Mouse (Mus musculus) urinary bladder, adult 18-20 months (tissue): Measurements from ENCODE around the gene Sun1.

Experiments used
- DNase-seq, 2 experiments: peaks; one replicate each; pipeline ENCODE4 v3.0.0; 2022; ENCODE audit warnings: low spot score in 2 of 2, mixed read lengths in 2 of 2

Sun1 gene

DNA sequence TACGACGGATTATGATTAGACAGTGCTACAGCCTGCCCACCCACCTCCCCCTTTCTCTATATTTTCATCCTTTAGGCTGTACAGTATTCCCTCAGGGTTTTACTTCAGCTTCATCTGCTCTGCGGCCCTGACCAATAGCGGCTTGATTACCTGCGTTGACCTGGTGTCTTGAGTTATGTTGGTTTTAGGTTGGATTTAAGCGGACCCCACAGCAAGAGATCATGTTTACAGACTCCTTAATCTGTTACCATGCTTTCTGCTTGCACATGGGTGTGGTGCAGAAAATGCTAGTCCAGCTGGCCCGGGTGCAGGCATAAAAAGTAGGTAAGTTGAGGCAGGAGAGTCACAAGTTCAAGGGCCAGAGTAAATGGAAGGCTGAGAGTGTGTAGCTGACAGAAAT is 50.8 kb downstream of the Sun1 start:
- no peak for DNase-seq

DNA sequence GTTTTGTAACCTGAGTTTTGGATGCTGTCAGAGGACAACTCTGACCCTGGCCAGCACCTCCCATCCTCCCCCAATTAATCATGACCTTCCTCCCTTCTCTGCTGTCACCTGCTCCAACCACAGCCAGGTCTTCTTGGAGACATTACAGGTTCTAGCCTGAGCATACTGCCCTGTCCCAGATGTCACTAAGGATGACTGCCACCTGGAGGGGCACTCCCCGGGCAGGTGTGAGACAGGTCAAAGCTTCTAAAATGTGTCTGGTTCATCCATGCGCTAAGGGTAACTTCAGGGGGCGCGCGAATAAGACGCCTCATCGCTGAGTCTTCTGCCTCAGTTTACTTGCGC is 51.3 kb downstream of the Sun1 start:
- DNase-seq = no peak

DNA sequence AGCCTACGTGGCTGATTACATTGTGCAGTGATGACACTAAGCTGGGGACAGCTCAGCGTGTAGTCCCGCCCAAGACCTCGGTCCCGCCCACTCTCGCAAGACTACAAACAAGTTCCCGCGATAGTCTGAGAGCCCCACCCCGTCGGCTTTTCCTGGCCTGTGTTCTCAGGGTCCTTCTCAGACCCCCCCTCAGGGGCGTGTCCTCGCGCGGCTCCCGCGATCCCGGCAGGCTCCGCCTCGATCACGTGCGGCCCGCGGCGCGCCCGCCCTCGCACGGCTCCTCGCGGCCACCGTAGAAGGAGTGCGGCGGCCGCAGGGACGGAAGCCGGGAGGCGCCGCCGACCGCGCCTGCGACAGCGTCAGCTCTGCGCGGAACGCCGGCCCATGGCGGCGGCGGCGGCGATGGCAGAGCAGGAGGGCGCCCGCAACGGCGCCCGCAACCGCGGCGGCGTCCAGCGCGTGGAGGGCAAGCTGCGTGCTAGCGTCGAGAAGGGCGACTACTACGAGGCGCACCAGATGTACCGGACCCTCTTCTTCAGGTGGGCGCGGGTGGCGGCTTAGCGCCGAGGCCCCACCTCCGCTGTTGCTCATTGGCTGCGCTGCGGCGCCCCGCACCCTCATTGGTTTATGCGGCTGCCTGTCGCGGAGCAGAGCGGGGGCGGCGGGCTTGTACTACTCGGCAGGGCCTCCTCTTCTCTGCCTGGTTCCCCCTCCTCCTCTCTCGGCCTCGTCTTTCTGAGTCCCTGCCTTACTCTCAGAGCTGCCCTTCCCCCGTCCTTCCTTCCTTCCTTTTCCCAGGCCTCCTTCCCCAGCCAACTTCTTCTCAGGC is 51.9 kb downstream of the Sun1 start, which contains the start of gene Get4:
Gene Get4 (plus strand): TSS at position 244 of the 829 bp plus-strand sequence.
- DNase-seq = peak; percentile 97 to 99

DNA sequence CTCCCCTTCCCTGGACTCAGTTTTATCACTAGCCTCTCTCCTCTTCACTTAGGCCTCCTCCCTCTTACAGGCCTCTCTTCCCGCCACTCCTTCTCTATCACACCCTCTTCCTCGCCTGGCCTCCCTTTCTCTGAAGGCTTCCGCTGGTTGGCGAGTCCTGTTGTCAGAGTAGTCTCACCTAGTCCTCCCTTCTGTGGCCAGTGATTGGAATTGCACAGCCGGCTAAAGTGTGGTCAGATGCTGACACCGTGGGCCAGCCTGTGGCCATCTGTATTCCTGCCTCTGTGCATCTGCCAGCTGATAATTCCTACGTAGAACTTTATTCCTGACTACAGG is 52.4 kb downstream of the Sun1 start:
- DNase-seq = no peak

DNA sequence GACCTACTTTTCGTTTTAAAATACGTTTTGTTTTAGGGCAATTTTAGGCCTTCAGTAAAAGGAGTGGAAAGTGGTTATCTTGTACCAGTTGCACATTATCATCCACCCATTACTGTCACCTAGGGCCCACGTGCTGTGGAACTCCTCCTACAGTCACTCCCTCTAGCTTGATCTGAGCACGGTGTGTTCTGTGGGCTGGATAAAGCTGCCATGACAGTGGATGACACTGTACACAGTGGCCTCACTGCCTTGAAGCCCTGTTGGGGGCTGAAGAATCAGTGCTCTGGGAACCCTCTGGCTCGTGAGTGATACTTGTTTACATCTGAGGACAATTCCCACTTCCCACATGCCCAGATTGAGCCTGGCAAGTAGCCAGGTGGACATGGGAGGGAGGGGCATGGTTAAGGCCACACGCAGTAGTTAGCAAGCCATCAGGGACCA is 52.9 kb downstream of the Sun1 start:
- peak in 1 of 2 experiments; percentile 13 for DNase-seq

DNA sequence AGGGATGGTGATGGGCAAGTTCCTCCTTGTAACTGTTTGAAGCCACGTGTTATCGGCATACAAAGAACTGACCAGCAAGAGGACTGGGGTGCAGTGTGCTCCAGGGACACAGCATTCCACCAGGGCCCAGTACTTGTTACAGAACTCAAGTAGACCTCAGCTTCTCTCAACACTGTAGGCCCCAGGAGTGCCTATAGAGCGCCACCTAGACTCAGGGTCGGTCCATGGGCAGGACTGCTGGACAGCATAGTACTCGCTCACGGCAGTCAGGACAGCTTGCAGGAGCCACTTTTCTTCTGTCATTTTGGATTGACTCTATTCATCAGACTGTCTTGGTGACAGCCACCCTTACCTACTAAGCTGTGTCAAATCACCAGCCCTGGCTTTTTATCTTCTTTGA is 54.5 kb downstream of the Sun1 start:
- no peak for DNase-seq

DNA sequence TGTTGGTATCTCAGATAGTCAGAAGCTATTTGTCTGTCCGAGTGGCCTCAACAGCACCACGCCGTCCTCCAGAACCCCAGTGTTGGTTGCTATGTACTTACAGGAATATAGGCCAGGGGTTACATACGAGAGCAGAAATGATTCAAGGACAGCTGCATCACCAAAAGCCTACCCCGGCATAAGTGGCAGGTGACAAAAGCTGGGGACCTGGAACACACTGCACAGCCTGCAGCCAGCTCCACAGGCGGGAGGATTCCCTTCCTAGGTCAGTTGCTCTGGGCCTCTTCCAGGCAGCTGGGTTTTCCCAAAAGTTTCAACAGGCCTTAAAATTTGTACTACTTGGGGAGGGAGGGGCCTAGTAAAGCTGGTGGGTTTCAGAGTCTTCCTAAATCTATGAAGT is 55.3 kb downstream of the Sun1 start:
- no peak for DNase-seq

DNA sequence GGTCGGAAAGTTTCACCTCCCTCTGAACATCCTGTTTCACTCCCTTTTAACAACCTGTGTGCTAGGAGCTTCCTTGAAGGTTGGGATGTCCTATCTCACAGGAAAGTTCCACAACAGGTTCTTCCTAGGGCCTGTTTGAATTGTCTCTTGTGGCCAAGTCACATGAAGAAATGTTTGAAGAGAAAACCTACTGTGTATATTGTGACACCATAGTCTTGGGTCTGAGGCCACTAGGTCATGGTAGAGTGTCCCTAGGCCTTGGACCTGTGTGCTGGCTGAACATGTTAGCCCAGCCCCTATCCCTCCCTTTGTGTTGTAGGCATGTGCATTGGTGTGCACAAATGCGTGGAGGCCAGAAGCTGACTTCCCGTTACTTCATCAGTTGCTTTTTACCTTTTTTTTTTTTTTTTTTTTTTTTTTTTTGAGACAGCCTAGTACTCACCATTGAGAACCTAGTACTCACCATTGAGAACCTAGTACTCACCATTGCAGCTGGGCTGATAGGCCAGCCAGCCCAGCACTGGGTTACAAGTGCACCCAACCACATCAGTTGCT is 55.9 kb downstream of the Sun1 start:
- DNase-seq = no peak

DNA sequence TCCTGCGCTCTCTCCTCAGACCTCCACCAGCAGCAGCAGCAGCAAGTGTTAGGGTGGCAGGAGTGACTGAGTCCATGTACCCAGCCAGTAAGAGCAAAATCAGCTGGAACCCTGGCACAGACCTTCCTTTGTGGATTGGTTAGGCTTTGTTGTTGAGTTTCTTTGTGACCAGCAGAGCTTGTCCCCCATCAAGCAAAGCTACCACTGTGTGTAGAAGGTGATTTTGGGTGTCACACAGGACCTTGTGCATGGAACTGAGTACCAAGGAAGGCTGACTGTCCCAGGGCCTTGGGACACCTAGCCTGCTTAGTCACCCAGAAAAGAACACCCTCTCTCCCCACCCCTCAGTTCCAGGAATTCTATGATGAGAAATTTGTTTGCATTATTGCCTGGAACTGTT is 56.8 kb downstream of the Sun1 start:
- DNase-seq = no peak

DNA sequence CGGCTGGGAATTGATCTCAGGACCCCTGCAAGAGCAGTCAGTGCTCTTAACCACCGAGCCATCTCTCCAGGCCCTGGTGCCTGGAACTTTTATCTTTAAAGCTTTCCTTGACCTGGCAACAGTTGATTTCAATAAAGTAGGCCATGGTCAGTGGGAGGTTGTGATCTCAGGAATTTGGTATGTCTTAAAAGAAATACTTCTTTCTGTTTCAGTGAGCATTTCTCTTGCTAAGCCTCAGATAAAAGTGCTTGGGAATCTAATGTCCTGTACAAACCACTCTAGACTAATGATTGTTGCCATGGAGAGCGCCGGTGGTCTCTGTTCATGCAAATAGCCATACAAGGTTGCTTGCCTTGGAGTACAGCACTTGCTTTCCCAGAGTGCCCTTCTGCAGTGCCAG is 57.4 kb downstream of the Sun1 start:
- no peak for DNase-seq

DNA sequence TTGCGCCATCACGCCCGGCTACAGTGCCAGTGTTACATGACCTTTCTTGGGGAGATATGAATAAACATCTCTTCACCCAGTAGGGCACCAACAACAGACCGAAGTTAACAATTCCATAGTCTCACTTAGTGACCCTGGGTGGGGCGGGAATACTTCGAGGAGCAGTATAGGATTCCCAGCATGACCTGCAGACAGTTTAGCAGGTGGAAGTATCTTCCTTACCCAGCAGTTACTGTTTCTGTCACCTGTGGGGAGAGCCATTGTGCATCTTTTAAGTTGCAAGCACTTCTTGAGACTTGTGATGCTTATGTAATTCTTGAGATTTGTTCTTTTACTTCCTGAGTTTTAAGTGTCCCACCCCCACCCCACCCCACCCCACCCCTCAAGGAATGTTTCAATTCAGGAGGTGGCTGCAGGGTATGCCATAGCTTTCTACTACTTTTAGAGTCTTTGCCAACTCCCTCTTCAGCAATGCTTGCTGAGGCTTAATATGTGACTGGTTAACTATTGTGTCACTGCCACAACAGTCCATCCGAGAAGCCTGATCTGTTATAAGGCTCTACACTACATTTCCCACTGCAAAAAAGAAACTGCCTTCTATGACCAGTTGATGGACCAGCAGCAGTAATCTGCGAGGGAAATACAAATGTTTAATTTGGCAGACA is 58.1 kb downstream of the Sun1 start:
- no peak for DNase-seq

DNA sequence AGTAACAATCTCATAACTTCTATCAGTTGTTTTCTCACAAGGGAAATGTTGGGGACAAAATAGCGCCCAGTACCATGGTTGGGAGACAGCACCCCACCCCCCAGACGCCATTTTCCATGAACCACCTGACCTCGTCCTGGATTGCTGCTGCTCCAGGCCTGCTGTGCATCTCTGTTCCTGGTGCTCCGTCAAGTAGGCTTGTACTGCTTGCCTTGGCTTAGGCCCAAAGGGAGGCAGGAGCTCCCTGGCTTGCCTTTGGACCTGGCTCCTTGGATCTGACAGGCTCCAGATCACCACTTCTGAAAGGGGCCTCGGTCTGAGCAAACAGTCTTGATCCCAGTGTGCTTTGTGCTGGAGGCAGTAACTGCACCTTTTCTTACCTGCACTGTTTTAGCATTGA is 59.4 kb downstream of the Sun1 start:
- DNase-seq = no peak

DNA sequence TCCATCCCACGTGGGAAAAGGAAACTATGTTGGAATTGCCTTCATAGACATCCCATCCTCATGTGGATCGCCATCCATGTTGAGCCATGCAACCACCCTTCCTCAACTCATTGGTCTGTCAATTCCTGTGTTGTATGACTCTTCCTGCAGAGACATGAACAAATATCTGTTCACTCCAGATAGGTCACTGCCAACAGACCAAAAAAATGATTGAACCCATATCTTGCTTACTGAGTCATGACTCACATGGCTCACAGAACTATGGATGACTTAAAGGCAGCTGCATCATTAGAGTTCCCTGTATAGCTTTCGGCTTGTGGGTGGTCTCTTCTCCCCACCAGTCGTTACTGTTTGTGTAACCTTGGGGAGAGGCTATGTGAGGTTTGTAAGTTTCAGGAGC is 61.0 kb downstream of the Sun1 start:
- no peak for DNase-seq

DNA sequence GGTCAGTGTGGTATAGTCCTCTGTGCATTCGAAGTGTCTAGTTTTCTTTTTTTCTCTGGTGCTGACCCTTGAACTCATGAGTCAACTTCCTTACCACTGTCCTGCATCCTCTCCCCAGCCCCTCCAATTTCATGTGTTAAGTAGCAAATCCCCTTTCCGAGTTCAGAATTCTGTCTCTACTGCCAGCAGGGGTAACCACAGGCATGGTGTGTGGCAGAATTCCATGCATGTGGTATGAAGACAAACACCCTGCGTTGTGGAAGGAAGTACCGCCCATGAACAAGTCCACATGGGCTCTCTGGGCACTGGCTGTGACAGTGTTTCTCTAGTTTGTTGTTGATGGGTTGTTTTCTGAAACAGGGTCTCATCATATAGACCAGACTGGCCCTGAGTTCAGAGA is 67.2 kb downstream of the Sun1 start:
- no peak for DNase-seq

DNA sequence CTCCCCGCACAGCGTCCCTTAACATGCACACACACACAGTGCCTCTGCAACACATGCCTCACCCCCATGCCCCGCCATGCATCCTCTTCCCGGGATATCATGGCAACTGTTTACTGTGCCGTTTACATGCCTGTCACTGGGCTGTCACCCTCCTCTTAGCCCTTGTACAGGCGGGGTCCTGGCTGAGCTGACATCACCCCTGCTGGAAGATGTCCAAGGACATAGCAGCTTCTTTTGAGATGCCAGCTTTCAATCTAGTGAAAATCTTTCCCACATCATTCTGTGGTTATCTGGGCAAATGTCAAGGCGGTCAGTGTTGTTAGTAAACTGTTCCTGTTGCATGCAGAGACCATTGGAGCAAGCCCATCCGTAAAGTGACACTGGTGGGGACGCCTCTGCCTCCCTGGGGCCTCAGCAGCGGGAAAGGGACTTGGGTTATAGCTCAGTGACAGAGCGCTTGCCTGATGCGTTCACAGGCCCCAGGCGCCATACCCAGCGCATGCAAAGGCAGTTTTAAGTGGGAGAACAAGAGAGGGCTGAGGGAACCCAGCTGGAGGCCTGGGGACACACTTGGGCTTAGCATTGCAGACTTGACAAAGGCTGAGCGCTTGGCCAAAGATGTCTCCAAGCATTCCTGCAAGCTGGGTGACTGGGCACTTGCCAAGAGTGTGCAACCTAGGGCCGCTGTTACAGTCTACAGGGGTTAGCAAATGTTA is 70.5 kb downstream of the Sun1 start:
- DNase-seq = no peak

DNA sequence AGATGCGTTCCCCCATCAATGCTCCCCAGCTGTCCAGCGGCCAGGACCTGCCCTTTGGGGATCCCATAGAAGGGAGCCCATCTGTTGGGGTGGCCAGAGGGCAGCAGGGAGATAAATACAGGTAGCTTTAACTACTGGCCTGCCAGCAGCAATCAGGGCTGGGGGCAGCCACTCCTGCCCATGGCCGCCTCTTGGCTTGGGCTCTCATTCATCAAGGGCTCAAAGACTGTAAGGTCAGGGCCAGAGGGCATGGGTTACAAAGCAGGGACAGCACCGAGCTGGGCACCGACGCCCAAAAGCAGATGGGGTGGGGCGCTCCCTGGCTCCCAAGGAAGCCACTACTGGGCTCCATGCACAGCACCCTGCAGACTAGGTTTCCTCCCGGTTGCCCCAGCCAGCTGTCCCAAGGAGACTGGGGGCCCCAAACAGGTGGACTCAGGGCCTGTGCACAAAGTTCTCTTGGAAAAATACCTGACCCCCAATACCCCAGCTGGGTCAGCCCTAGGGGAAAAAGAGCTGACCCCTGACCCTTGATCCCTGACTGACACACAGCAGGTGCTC is 71.6 kb downstream of the Sun1 start:
- no peak for DNase-seq

DNA sequence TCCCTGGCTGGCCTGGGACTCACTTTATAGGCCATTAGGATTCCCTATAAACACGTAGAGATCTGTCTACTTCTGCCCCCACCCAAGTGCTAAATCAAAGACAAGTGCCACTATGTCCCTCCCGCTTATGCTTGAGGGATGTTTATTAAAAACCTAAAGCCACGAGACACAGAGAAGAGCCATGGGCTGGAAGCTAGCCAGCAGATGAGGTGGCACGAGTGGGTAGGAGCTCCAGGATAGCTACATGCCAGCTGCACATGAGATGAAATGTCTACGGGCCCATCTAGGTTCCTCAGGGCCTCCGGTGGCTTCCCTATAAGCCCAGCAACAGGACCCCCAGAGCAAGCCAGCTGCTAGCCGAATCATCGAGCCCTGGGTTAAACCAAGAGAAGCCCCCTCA is 76.8 kb downstream of the Sun1 start:
- no peak for DNase-seq

DNA sequence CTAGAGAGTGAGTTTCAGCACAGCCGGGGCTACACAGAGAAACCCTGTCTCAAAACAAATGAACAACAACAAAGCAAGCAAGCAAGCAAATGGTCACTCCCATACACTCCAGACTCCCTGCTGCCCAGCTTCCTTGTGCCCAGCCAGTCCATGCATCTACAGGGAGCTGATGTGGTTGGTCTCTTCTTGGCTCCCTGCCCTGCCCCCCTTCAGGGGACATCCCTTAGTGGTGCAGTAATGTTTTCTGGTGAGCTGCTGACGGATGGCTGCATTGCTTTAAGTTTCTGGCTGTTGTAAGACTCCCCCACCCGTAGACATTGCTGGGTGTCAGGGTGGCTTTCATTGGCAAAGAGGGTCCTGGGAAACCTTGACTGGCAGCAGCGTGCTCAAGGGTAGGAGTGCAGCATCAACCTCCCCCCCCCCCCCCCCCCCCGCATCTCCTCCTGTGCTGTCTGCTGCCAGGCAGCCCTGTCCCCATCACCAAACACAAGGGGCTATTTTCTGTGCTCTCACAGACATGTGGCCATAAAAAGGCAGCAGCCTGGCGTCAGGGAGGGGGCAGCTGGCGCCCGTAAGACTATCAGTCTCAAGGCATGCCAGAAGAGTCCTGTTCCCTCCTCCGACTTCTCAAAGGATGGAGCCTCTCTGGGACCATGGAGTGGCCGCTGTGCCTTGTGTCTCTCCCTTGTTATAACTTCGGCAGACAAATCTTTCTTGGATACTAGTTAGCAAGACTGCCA is 81.1 kb downstream of the Sun1 start:
- DNase-seq = no peak

DNA sequence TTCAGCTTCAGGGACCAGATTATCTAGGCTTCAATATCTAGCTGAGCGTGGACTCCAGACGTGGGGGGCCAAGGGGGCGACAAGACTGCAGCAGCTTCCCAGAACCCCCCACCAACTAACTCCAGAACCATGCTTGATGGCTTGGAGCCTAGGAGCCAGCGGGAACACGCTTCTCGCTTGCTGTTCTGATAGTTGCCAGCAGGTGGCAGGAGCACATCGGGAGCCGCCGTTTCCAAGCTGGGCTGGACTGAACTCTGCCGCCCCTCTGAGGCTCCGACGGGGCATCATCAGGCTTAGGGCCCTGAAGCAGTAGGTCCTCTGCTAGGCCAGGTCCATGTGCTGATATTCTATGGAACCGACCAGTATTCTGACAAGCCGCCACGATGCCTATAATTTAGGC is 81.8 kb downstream of the Sun1 start:
- DNase-seq = peak; percentile 76 to 81

DNA sequence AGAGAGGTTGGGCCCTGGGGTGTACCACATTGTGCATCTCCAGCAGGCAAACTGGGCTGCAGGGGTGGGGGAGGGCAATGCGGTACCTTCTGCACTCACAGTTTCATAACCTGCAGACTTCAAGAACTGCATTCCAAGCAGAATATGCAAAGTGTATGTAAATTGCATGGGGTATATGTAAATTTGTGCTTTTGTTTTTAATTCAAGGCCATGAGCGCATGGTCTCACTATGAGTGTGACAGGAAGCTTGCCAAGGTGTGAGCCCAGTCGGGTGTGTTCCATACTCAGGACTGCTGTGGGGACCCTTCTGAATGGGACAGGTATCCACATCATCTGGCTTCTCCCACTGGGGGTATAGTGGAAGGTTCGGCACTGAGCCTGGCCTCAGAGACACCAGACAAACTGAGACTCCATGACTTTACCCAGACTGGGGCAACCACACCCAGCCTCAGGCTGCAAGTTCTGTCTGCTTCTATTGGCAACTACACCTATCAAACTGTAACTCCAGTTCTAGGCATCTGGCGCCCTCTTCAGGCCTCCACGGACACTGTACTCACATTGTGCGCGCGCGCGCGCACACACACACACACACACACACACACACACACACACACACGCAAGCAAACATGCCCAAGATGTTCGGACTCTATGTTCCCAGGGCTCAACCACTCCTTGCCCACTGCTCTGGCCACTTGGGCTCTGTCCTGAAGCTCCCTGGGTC is 83.2 kb downstream of the Sun1 start:
- no peak for DNase-seq
